Mouse (Mus musculus): ENCODE data around the gene Clasp1.

- TF ChIP-seq POLR2A (IDR thresholded peaks at IDR 0.05; ENCODE audit: low read depth, low read length), result no peak
- no peak for TF ChIP-seq CTCF (conservative IDR thresholded peaks at IDR 0.05; ENCODE audit: insufficient read depth, insufficient read length, low read depth, low read length)
Observed at GRCm38 (mm10) chr1:118597475-118598213, 208.8 kb downstream of the Clasp1 start.
